Mouse (Mus musculus): ENCODE measurements at regions not wholly inside any gene's neighbourhood (a gene's known extent, or its start where the extent isn't known, plus 50 kb on each side); places are given as distances from the start of the nearest gene placed in this dataset.

GRCm38 (mm10) chr12:26144616-26145015 is 270.4 kb downstream of the Rnf144a start:
- DNase-seq (ENCODE audit: inconsistent age in 2 of 2, low spot score in 1 of 2): no peak

GRCm38 (mm10) chr12:26143411-26143810 is 271.6 kb downstream of the Rnf144a start:
- DNase-seq (ENCODE audit: inconsistent age in 2 of 2, low spot score in 1 of 2): no peak

GRCm38 (mm10) chr12:26130811-26131210 is 284.2 kb downstream of the Rnf144a start:
- DNase-seq (ENCODE audit: inconsistent age in 2 of 2, low spot score in 1 of 2): no peak

- DNase-seq (ENCODE audit: inconsistent age in 2 of 2, low spot score in 1 of 2): no peak
Measured at GRCm38 (mm10) chr12:26130011-26130410, 285.0 kb downstream of the Rnf144a start.

- DNase-seq (ENCODE audit: inconsistent age in 2 of 2, low spot score in 1 of 2): no peak
Measured at GRCm38 (mm10) chr12:26129511-26129910, 285.5 kb downstream of the Rnf144a start.

GRCm38 (mm10) chr12:26128851-26129250 is 286.2 kb downstream of the Rnf144a start:
- DNase-seq (ENCODE audit: inconsistent age in 2 of 2, low spot score in 1 of 2): no peak

GRCm38 (mm10) chr12:26126260-26126659 is 288.8 kb downstream of the Rnf144a start:
- DNase-seq (ENCODE audit: inconsistent age in 2 of 2, low spot score in 1 of 2): no peak

- DNase-seq (ENCODE audit: inconsistent age in 2 of 2, low spot score in 1 of 2): no peak
Measured at GRCm38 (mm10) chr12:26124211-26124610, 290.8 kb downstream of the Rnf144a start.

- no peak for DNase-seq (ENCODE audit: inconsistent age in 2 of 2, low spot score in 1 of 2)
Measured at GRCm38 (mm10) chr12:26115339-26115912, 299.6 kb downstream of the Rnf144a start.

- peak; percentile 67 to 79 for DNase-seq (ENCODE audit: inconsistent age in 2 of 2, low spot score in 1 of 2)
Measured at GRCm38 (mm10) chr12:26112166-26113019, 302.7 kb downstream of the Rnf144a start.

GRCm38 (mm10) chr12:26109866-26110265 is 305.2 kb downstream of the Rnf144a start:
- DNase-seq (ENCODE audit: inconsistent age in 2 of 2, low spot score in 1 of 2): no peak

GRCm38 (mm10) chr12:26104372-26104771 is 310.7 kb downstream of the Rnf144a start:
- DNase-seq (ENCODE audit: inconsistent age in 2 of 2, low spot score in 1 of 2): no peak

- DNase-seq (ENCODE audit: inconsistent age in 2 of 2, low spot score in 1 of 2): no peak
Measured at GRCm38 (mm10) chr12:26102384-26102783, 312.7 kb downstream of the Rnf144a start.

- DNase-seq (ENCODE audit: inconsistent age in 2 of 2, low spot score in 1 of 2): no peak
Measured at GRCm38 (mm10) chr12:26100140-26100539, 314.9 kb downstream of the Rnf144a start.

GRCm38 (mm10) chr12:26099176-26099575 is 315.9 kb downstream of the Rnf144a start:
- no peak for DNase-seq (ENCODE audit: inconsistent age in 2 of 2, low spot score in 1 of 2)

- no peak for DNase-seq (ENCODE audit: inconsistent age in 2 of 2, low spot score in 1 of 2)
Measured at GRCm38 (mm10) chr12:26092311-26092710, 322.7 kb downstream of the Rnf144a start.

GRCm38 (mm10) chr12:26091865-26092264 is 323.2 kb downstream of the Rnf144a start:
- DNase-seq (ENCODE audit: inconsistent age in 2 of 2, low spot score in 1 of 2): no peak

GRCm38 (mm10) chr12:26088389-26088788 is 326.7 kb downstream of the Rnf144a start:
- DNase-seq (ENCODE audit: inconsistent age in 2 of 2, low spot score in 1 of 2): no peak

GRCm38 (mm10) chr12:26086923-26087322 is 328.1 kb downstream of the Rnf144a start:
- DNase-seq (ENCODE audit: inconsistent age in 2 of 2, low spot score in 1 of 2): no peak

GRCm38 (mm10) chr12:26086414-26086813 is 328.6 kb downstream of the Rnf144a start:
- DNase-seq (ENCODE audit: inconsistent age in 2 of 2, low spot score in 1 of 2): no peak

- peak; percentile 36 to 68 for DNase-seq (ENCODE audit: inconsistent age in 2 of 2, low spot score in 1 of 2)
Measured at GRCm38 (mm10) chr12:26079061-26079625, 335.9 kb downstream of the Rnf144a start.

GRCm38 (mm10) chr12:26075638-26076254 is 339.3 kb downstream of the Rnf144a start:
- DNase-seq (ENCODE audit: inconsistent age in 2 of 2, low spot score in 1 of 2): peak in 1 of 2 experiments; percentile 10
